Mouse (Mus musculus) liver, embryonic 11.5 days (tissue): Measurements from ENCODE around the gene Amhr2. TPM values are rescaled to one million over a fixed set of nuclear protein-coding genes. Genes with fewer than 3 reads are reported as not detected.

Experiments
- ATAC-seq: fragments of 200-750 bp; cut with Nextera tagmentation; replicated peaks from 2 replicates; pipeline ENCODE4 v1.8.0; 2017; ENCODE audit warnings: moderate number of reproducible peaks, mild to moderate bottlenecking, moderate TSS enrichment, moderate library complexity; ENCODE audit not compliant: low FRiP score
- DNase-seq: peaks from one replicate; pipeline ENCODE4 v3.0.0-alpha.2; 2017; ENCODE audit warnings: low spot score
- H3K27ac ChIP-seq: fragments of 300-500 bp; sonication (generic); 2 replicates; pipeline ENCODE4 v1.5.1; 2014; ENCODE audit warnings: mild to moderate bottlenecking, low read depth, low read length, control low read depth
- H3K27me3 ChIP-seq: fragments of 300-500 bp; sonication (generic); replicated peaks from 2 replicates; pipeline ENCODE4 v1.6.1; 2014; ENCODE audit warnings: low read length, mixed read lengths; ENCODE audit not compliant: control insufficient read depth, insufficient read depth
- H3K36me3 ChIP-seq: fragments of 300-500 bp; sonication (generic); 2 replicates; pipeline ENCODE4 v1.6.1; 2014; ENCODE audit warnings: mild to moderate bottlenecking, low read length, moderate library complexity, mixed read lengths; ENCODE audit not compliant: control insufficient read depth, insufficient read depth
- H3K4me1 ChIP-seq: fragments of 300-500 bp; sonication (generic); replicated peaks from 2 replicates; pipeline ENCODE4 v1.6.1; 2014; ENCODE audit warnings: low read length, mixed read lengths; ENCODE audit not compliant: control insufficient read depth, insufficient read depth
- H3K4me2 ChIP-seq: fragments of 300-500 bp; sonication (generic); 2 replicates; pipeline ENCODE4 v1.6.1; 2014; ENCODE audit warnings: mild to moderate bottlenecking, control low read depth, moderate library complexity
- H3K4me3 ChIP-seq: fragments of 300-500 bp; sonication (generic); 2 replicates; pipeline ENCODE4 v1.5.1; 2014; ENCODE audit warnings: low read depth, low read length, control low read depth
- H3K9ac ChIP-seq: fragments of 300-500 bp; sonication (generic); 2 replicates; pipeline ENCODE4 v1.6.1; 2014; ENCODE audit warnings: low read depth, low read length, control low read depth
- H3K9me3 ChIP-seq: fragments of 300-500 bp; sonication (generic); 2 replicates; pipeline ENCODE4 v1.6.1; 2016; ENCODE audit warnings: low read length, inconsistent platforms, mixed read lengths; ENCODE audit not compliant: control insufficient read depth
- WGBS: fragments of 180-500 bp; shearing (Covaris S2); extraction: QIAGEN DNeasy Blood & Tissue Kit; methylation state at CpG from one replicate; pipeline ENCODE4 v1.1.7; 2014; 5-methylcytosine and 5-hydroxymethylcytosine counted together
- polyA plus RNA-seq: library from polyadenylated mRNA; unstranded; fragments of >200 nt; fragmentation: Nextera tagmentation; extraction: Ambion mirVana; gene quantifications from 2 replicates; pipeline ENCODE4 v1.2.1, GENCODE M21; 2014

The Amhr2 gene
- polyA plus RNA-seq, 1 experiment from 2014 or later: 1.1 TPM

DNA sequence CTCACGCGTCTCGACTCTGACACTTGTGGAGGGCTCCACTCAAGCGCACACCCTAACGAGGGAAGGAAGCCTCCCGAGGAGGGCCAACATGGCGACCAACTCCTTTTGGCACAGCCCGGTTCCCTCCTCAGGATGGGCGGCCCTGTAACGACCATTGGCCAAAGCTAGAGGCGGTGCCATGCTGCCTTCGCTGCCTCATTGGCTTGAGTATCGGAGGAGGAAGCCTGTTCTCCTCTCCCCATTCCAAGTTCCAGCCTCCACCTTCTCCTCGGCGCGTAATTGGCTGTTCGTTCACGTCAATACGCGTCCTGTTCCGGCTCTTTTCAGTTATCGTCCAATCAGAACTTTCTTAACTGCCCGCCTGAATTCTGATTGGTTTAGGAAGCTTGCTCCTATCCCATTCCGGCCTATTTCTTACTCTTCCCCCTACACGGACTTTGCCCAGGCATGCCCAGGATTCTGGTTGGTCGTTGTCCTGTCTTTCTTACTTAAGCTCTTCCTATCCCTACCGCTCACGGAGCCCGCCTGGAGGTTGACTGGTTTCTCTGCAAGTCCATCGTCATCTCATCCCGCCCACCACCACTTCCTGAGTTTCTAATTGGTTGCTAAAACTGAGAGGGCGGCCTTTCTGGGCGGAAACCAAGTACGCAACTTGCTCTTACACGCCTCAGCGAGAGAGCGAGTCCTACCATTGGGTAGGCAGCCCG is 39.5 kb upstream of the Amhr2 start, which contains the start of gene Sp1:
Gene Sp1 (plus strand): TSS at position 655 of the 707 bp plus-strand sequence.
- H3K36me3 ChIP-seq: peaks cover 28% of the 10 kb centered on the region
- peak within 1 kb of the TSS; percentile 77 for H3K4me3 ChIP-seq
- H3K4me2 ChIP-seq: peak within 1 kb of the TSS; percentile 67
- under 1% methylated on average over 38 of the region's 38 CpGs for WGBS
- H3K9me3 ChIP-seq: no peaks in the 10 kb centered on the region
- peak; percentile 97 for DNase-seq
- H3K27me3 ChIP-seq: no peaks in the 10 kb centered on the region
- H3K27ac ChIP-seq: peak within 1 kb of the TSS; percentile 99
- H3K9ac ChIP-seq: peak within 1 kb of the TSS; percentile 93
- ATAC-seq: peak; percentile 93
- H3K4me1 ChIP-seq: peaks cover 35% of the 10 kb centered on the region

DNA sequence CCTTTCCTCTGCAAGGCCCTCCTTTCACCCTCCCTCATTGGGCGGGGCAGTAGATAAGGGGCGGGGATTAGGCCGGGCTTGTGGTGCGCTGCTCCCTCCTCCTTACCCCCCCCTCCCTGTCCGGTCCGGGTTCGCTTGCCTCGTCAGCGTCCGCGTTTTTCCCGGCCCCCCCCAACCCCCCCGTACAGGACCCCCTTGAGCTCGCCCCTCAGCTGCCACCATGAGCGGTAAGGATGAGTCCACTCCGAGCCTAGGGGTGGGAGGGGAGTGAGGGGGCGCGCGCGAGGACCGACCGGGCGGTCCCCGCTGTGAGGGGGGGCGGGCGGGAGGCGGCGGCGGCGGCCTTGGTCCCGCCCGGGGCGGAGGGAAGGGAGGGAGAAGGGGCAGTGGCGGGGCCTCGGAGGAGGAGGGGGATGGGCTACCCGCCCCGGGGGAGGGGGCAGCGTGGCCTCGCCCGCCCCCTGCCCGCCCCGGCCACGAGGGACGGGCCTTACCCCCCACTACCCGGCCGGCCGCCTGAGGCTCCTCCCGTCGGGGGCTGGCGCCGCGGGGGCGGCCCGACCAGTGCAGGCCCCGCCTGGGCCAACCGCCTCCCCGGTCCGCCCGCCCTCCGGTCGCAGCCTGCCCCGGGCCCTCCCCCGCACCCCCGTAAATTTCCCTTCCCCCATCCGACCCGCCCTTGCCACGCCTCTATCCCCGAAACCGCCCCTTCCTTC is 38.8 kb upstream of the Amhr2 start:
- H3K36me3 ChIP-seq: peaks cover 30% of the 10 kb centered on the region
- peak overlapping the region; percentile 93 for H3K9ac ChIP-seq
- no peaks in the 10 kb centered on the region for H3K9me3 ChIP-seq
- peak overlapping the region; percentile 61 for H3K4me2 ChIP-seq
- ATAC-seq (peak; percentile 53), DNase-seq (peak; percentile 85)
- WGBS: 2% methylated on average over 29 of the region's 69 CpGs
- H3K4me1 ChIP-seq: peaks cover 32% of the 10 kb centered on the region
- no peaks in the 10 kb centered on the region for H3K27me3 ChIP-seq
- H3K27ac ChIP-seq: peak overlapping the region; percentile 96
- H3K4me3 ChIP-seq: peak overlapping the region; percentile 77

DNA sequence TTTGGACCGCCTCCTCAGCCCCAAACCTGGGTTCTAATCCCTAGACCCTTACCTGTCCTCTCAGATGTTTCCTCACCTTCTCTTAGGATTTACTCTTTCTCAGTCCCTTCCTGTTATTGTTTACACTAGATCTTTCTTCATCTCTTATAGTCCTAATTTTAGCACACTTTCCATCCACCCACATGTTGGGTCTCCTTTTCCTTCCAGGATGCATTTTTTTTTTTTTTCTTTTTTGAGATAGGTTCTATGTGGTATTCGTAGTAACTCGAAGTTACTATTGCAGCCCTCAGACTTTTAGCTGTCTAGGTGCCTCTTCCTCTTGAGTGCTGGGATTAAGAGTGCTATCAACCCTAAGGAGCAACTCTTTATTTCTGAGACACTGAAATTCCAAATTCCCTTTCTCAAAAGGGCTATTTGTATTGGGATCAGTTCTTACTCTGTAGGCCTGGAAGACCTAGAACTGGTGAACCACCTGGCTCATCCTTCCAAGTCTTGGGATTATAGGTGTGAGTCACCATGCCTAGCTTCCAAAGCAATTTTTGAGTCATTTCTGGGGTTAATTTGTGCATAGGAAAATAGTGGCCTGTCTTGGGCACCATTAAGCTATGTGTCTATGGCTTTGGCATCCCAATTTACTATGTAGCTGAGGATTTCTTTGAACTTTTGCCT is 38.1 kb upstream of the Amhr2 start:
- DNase-seq (no peak), ATAC-seq (no peak)
- WGBS: 18% methylated on average over 3 of the region's 3 CpGs
- H3K27me3 ChIP-seq: no peaks in the 10 kb centered on the region
- peak overlapping the region; percentile 61 for H3K4me2 ChIP-seq
- peaks cover 30% of the 10 kb centered on the region for H3K36me3 ChIP-seq
- H3K9me3 ChIP-seq: no peaks in the 10 kb centered on the region
- peaks cover 26% of the 10 kb centered on the region for H3K4me1 ChIP-seq
- peak overlapping the region; percentile 77 for H3K4me3 ChIP-seq
- peak overlapping the region; percentile 93 for H3K9ac ChIP-seq
- peak overlapping the region; percentile 96; the same call in 1 of the 2 replicates for H3K27ac ChIP-seq

DNA sequence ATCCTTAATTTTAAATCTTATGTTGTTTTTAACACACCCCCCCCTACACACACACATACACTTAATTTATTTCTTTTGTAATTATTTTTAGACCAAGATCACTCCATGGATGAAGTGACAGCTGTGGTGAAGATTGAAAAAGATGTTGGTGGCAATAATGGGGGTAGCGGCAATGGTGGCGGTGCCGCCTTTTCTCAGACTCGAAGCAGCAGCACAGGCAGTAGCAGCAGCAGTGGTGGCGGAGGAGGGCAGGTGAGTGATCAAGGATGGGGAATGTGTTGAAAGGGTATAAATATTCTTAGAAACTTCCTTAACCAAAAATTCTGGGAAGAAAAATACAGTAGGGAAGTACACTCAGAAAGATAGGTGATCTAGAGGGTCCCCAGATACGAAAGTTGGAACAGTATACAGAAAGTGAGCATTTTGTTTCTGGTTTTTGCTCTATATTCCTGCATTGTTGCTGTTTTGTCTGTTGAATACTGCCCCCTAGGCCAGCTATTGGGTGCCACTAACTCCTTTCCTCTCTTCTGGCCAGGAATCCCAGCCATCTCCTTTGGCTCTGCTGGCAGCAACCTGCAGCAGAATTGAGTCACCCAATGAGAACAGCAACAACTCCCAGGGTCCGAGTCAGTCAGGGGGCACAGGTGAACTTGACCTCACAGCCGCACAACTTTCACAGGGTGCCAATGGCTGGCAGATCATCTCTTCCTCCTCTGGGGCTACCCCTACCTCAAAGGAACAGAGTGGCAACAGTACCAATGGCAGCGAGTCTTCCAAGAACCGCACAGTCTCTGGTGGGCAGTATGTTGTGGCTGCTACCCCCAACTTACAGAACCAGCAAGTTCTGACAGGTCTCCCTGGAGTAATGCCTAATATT is 37.2 kb upstream of the Amhr2 start:
- no peak for DNase-seq
- peaks cover 24% of the 10 kb centered on the region for H3K4me1 ChIP-seq

DNA sequence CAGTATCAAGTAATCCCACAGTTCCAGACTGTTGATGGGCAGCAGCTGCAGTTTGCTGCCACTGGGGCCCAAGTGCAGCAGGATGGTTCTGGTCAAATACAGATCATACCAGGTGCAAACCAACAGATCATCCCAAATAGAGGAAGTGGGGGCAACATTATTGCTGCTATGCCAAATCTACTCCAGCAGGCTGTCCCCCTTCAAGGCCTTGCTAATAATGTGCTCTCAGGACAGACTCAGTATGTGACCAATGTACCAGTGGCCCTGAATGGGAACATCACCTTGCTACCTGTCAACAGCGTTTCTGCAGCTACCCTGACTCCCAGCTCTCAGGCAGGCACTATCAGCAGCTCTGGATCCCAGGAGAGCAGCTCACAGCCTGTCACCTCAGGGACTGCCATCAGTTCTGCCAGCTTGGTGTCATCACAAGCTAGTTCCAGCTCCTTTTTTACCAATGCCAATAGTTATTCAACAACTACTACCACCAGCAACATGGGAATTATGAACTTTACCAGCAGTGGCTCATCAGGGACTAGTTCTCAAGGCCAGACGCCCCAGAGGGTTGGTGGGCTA is 36.5 kb upstream of the Amhr2 start:
- Histone ChIP-seq H3K9ac (no peak overlapping the region), H3K4me2 (no peak overlapping the region; the same call in 1 of the 2 replicates), H3K9me3 (no peaks in the 10 kb centered on the region), H3K4me3 (no peak overlapping the region), H3K36me3 (peaks cover 33% of the 10 kb centered on the region), H3K27ac (no peak overlapping the region), H3K27me3 (no peaks in the 10 kb centered on the region), H3K4me1 (peaks cover 24% of the 10 kb centered on the region)
- DNase-seq (no peak), ATAC-seq (no peak)
- WGBS: 80% methylated on average over 2 of the region's 2 CpGs

More for the DNA sequence above, 37.2 kb upstream of the Amhr2 start:
- H3K9ac ChIP-seq: no peak overlapping the region
- H3K36me3 ChIP-seq: peaks cover 33% of the 10 kb centered on the region
- no peak overlapping the region for H3K27ac ChIP-seq
- no peaks in the 10 kb centered on the region for H3K27me3 ChIP-seq
- WGBS: 96% methylated on average over 10 of the region's 10 CpGs
- no peaks in the 10 kb centered on the region for H3K9me3 ChIP-seq
- H3K4me3 ChIP-seq: no peak overlapping the region
- no peak for ATAC-seq
- peak overlapping the region; percentile 61 for H3K4me2 ChIP-seq

DNA sequence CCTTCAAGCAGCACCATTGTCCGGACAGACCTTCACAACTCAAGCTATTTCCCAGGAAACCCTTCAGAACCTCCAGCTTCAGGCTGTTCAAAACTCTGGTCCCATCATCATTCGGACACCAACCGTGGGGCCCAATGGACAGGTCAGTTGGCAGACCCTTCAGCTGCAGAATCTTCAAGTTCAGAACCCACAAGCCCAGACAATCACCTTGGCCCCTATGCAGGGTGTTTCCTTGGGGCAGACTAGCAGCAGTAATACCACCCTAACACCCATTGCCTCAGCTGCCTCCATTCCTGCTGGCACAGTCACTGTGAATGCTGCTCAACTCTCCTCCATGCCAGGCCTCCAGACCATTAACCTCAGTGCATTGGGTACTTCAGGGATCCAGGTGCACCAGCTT is 35.9 kb upstream of the Amhr2 start:
- WGBS: 89% methylated on average over 3 of the region's 3 CpGs
- Histone ChIP-seq H3K4me1 (peaks cover 24% of the 10 kb centered on the region), H3K36me3 (peaks cover 33% of the 10 kb centered on the region), H3K27ac (no peak overlapping the region), H3K9me3 (no peaks in the 10 kb centered on the region), H3K4me2 (peak overlapping the region; percentile 41), H3K9ac (no peak overlapping the region), H3K4me3 (peak overlapping the region; percentile 13; the same call in 1 of the 2 replicates), H3K27me3 (no peaks in the 10 kb centered on the region)
- ATAC-seq (no peak), DNase-seq (no peak)

DNA sequence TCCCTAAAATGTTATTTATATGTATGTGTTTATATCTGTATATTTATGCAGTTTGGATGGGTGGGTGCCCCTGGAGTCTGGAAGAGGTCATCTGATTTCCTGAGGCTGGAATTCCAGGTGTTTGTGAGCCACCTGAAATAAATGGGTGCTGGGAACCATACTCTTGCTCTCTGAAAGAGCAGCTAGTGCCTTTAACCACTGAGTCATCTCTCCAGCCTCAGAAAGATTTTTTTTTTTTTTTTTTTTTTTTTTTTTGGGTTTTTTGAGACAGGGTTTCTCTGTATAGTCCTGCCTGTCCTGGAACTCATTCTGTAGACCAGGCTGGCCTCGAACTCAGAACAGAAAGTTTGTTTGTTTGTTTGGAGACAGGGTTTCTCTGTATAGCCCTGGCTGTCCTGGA is 34.1 kb upstream of the Amhr2 start:
- DNase-seq (no peak), ATAC-seq (no peak)
- WGBS: 84% methylated on average over 1 of the region's 1 CpGs
- Histone ChIP-seq H3K27ac (no peak overlapping the region), H3K9ac (no peak overlapping the region), H3K4me1 (peaks cover 24% of the 10 kb centered on the region), H3K4me2 (peak overlapping the region; percentile 41), H3K36me3 (peaks cover 33% of the 10 kb centered on the region), H3K9me3 (no peaks in the 10 kb centered on the region), H3K4me3 (0 out of 2 replicates have a peak overlapping the region, but pooled peaks have one; percentile 8), H3K27me3 (no peaks in the 10 kb centered on the region)

GRCm38 (mm10) chr15:102413687-102414086 is 31.5 kb upstream of the Amhr2 start:
- no peak overlapping the region for H3K4me3 ChIP-seq
- peaks cover 20% of the 10 kb centered on the region for H3K4me1 ChIP-seq
- no peaks in the 10 kb centered on the region for H3K9me3 ChIP-seq
- DNase-seq: no peak
- H3K9ac ChIP-seq: no peak overlapping the region
- no peak for ATAC-seq
- no peak overlapping the region for H3K27ac ChIP-seq
- peaks cover 24% of the 10 kb centered on the region for H3K36me3 ChIP-seq
- H3K27me3 ChIP-seq: no peaks in the 10 kb centered on the region
- H3K4me2 ChIP-seq: no peak overlapping the region
